Mouse (Mus musculus) heart, embryonic 15.5 days (tissue): ENCODE results near the gene Rbm20. TPM values are rescaled to one million over a fixed set of nuclear protein-coding genes. Genes with fewer than 3 reads are reported as not detected.

ENCODE experiments used
- ATAC-seq: fragments of 200-750 bp; cut with Nextera tagmentation; replicated peaks from 2 replicates; pipeline ENCODE4 v1.8.0; 2017; ENCODE audit warnings: low read depth, moderate TSS enrichment; ENCODE audit not compliant: insufficient number of reproducible peaks, insufficient read depth, low FRiP score
- H3K27ac ChIP-seq: fragments of 300-500 bp; sonication (generic); 2 replicates; pipeline ENCODE4 v1.5.1; 2015; ENCODE audit warnings: mild to moderate bottlenecking, inconsistent platforms
- H3K27me3 ChIP-seq: fragments of 300-500 bp; sonication (generic); 2 replicates; pipeline ENCODE4 v1.6.1; 2015; ENCODE audit warnings: inconsistent platforms
- H3K36me3 ChIP-seq: fragments of 300-500 bp; sonication (generic); 2 replicates; pipeline ENCODE4 v1.6.1; 2015; ENCODE audit warnings: mild to moderate bottlenecking, inconsistent platforms
- H3K4me1 ChIP-seq: fragments of 300-500 bp; sonication (generic); replicated peaks from 2 replicates; pipeline ENCODE4 v1.6.1; 2015; ENCODE audit warnings: inconsistent platforms
- H3K4me2 ChIP-seq: fragments of 300-500 bp; sonication (generic); 2 replicates; pipeline ENCODE4 v1.6.1; 2015; ENCODE audit warnings: inconsistent platforms, mild to moderate bottlenecking, moderate library complexity
- H3K4me3 ChIP-seq: fragments of 300-500 bp; sonication (generic); 2 replicates; pipeline ENCODE4 v1.5.1; 2015; ENCODE audit warnings: mild to moderate bottlenecking, inconsistent platforms
- H3K9ac ChIP-seq: fragments of 300-500 bp; sonication (generic); 2 replicates; pipeline ENCODE4 v1.6.1; 2015; ENCODE audit warnings: mild to moderate bottlenecking, inconsistent platforms
- H3K9me3 ChIP-seq: fragments of 300-500 bp; sonication (generic); replicated peaks from 2 replicates; pipeline ENCODE4 v1.6.1; 2016; ENCODE audit warnings: inconsistent platforms
- WGBS: fragments of 180-500 bp; shearing (Covaris S2); methylation state at CpG from one replicate; pipeline ENCODE4 v1.1.7; 2015; ENCODE audit warnings: mixed read lengths; 5-methylcytosine and 5-hydroxymethylcytosine counted together
- polyA plus RNA-seq: library from polyadenylated mRNA; unstranded; fragments of >200 nt; fragmentation: Nextera tagmentation; extraction: Ambion mirVana; gene quantifications from 2 replicates; pipeline ENCODE4 v1.2.1, GENCODE M21; 2015

Gene Rbm20
- polyA plus RNA-seq, 1 experiment from 2014 or later: 44.4 TPM

DNA sequence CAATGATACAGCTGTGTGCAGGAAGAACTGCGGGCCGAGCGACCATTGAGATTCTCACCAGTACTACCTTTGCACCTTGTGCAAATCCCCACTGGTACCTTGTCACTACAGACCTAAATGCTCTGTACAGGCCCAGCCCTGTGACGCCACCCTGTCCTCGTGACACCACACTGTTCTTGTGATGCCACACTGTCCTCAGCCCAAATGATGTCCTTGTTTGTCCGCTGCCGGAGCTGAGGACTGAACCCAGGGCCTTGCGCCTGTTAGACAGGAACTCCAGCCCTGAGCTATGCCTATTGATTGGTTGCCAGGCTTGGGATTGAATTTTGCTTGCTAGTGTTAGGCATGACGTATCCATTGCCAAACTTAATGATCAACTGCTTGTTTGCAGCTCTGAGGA is 40.3 kb downstream of the Rbm20 start:
- Histone ChIP-seq H3K27ac (peak overlapping the region; percentile 91), H3K9ac (no peak overlapping the region), H3K9me3 (no peaks in the 10 kb centered on the region), H3K27me3 (no peaks in the 10 kb centered on the region), H3K4me3 (no peak overlapping the region), H3K36me3 (peaks cover 5% of the 10 kb centered on the region; the same call in 1 of the 2 replicates), H3K4me2 (no peak overlapping the region), H3K4me1 (peaks cover 60% of the 10 kb centered on the region)
- WGBS: 86% methylated on average over 9 of the region's 9 CpGs
- no peak for ATAC-seq

GRCm38 (mm10) chr19:53722186-53722585 is 45.1 kb downstream of the Rbm20 start:
- H3K4me1 ChIP-seq: peaks cover 58% of the 10 kb centered on the region
- no peaks in the 10 kb centered on the region for H3K27me3 ChIP-seq
- H3K4me3 ChIP-seq: no peak overlapping the region
- H3K36me3 ChIP-seq: peaks cover 5% of the 10 kb centered on the region; the same call in 1 of the 2 replicates
- WGBS: 89% methylated on average over 5 of the region's 5 CpGs
- H3K27ac ChIP-seq: no peak overlapping the region
- H3K4me2 ChIP-seq: no peak overlapping the region
- H3K9me3 ChIP-seq: no peaks in the 10 kb centered on the region
- H3K9ac ChIP-seq: no peak overlapping the region
- no peak for ATAC-seq

GRCm38 (mm10) chr19:53724053-53724452 is 46.9 kb downstream of the Rbm20 start:
- no peak overlapping the region for H3K4me3 ChIP-seq
- no peak overlapping the region for H3K27ac ChIP-seq
- no peak overlapping the region for H3K4me2 ChIP-seq
- 77% methylated on average over 5 of the region's 5 CpGs for WGBS
- peaks cover 5% of the 10 kb centered on the region; the same call in 1 of the 2 replicates for H3K36me3 ChIP-seq
- H3K9me3 ChIP-seq: no peaks in the 10 kb centered on the region
- no peaks in the 10 kb centered on the region for H3K27me3 ChIP-seq
- ATAC-seq: no peak
- no peak overlapping the region for H3K9ac ChIP-seq
- peaks cover 60% of the 10 kb centered on the region for H3K4me1 ChIP-seq

DNA sequence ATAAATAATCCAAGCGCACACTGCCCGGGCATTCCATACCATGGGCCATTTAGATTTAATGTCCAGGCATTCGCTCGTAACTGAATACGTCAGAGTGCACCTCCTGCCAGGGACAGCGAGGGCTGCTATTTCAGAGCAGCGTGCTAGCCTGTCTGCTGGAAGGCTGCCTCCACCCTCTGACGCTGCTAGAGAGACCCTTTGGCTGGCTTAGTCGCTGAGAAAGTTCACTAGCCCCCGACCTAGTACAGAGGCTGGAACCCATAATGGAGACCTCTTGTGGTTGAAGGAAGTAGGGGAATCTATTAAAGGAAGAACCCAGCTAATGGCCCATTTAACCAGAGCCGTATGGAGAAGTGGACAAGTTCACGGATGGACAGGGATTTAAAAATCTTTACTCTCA is 49.2 kb downstream of the Rbm20 start:
- ATAC-seq: 0 out of 2 replicates have a peak, but pooled peaks have one; percentile 38
- Histone ChIP-seq H3K9ac (no peak overlapping the region), H3K27ac (peak overlapping the region; percentile 56), H3K4me1 (peaks cover 70% of the 10 kb centered on the region), H3K27me3 (no peaks in the 10 kb centered on the region), H3K4me3 (no peak overlapping the region), H3K9me3 (no peaks in the 10 kb centered on the region), H3K4me2 (peak overlapping the region; percentile 38), H3K36me3 (no peaks in the 10 kb centered on the region; the same call in 1 of the 2 replicates)
- 30% methylated on average over 12 of the region's 12 CpGs for WGBS

DNA sequence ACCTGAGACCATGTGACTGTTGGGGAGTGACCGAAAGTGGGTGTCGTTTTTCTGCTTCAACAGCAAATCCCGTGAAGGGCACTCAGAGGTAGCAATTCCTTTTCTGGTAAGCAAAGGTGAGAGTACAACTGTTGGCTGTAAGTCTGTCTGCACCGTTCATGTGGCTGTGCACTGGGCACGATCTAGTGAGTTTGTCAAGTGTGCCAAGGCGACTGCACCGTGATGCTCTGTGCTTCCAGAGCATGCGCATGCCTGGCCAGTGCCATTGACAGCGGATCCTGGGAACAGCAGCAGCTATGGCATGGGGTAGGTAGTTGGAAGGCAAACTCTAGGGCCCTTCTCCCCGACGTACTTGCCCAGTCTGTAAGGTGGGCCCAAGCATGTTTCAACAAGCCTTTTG is 49.6 kb downstream of the Rbm20 start:
- no peaks in the 10 kb centered on the region for H3K36me3 ChIP-seq
- no peaks in the 10 kb centered on the region for H3K9me3 ChIP-seq
- no peak overlapping the region for H3K4me2 ChIP-seq
- peak overlapping the region; percentile 56 for H3K27ac ChIP-seq
- no peaks in the 10 kb centered on the region for H3K27me3 ChIP-seq
- peaks cover 75% of the 10 kb centered on the region for H3K4me1 ChIP-seq
- no peak overlapping the region for H3K4me3 ChIP-seq
- ATAC-seq: no peak
- H3K9ac ChIP-seq: no peak overlapping the region
- WGBS: 70% methylated on average over 11 of the region's 11 CpGs

DNA sequence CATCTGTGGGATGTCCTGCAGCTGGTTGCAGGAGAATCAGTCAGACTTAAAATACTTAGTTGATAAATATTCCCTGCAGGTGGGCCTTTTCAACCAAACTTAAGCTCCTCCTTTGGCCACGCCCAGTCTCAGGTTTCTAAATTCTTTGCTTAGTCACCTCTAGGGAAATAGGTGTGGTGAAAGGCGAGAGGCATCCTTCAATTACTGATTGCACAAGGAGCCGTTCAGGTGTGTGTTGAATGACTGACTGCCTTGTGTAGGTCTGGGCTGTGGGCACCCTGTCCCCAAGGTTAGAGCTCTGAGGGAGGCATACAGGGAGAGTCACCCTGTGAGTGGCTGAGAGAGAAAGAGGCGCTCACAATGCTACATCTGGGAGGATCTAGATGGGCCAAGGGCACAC is 50.2 kb downstream of the Rbm20 start:
- Histone ChIP-seq H3K4me1 (peaks cover 80% of the 10 kb centered on the region), H3K27ac (peak overlapping the region; percentile 56), H3K9me3 (no peaks in the 10 kb centered on the region), H3K9ac (no peak overlapping the region), H3K27me3 (no peaks in the 10 kb centered on the region), H3K4me3 (no peak overlapping the region), H3K36me3 (no peaks in the 10 kb centered on the region), H3K4me2 (no peak overlapping the region)
- 64% methylated on average over 4 of the region's 4 CpGs for WGBS
- ATAC-seq: no peak

DNA sequence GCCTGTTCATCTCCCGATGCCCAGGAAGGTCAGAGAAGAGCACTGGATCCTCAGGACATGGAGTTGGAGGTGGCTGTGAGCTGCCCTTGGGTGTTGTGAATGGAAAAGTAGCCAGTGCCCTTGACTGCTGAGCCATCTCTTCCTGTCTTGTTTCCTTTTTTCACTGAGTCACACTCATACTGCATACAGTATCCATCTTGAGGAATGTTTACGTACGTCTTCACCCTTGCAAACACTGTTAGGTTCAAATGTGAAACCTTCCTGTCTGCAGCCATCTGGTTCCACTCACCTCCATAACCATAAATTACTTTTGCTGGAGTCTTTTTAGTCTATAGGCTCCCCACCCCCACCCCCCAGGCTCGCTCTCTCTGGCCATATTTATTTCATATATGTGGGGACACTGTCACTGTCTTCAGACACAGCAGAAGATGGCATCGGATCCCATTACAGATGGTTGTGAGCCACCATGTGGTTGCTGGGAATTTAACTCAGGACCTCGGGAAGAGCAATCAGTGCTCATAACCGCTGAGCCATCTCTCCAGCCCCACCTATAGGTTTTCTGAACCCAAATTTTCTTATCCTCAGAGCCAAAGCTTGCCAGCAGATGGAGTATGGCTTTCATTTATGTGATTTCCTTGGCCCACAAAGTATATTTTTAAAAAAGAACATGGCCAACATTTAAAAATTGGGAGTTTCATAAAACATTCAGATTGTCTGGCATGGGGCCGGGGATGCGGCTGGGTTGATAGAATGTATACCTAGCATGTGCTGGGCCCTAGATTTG is 51.0 kb downstream of the Rbm20 start:
- Histone ChIP-seq H3K9me3 (no peaks in the 10 kb centered on the region), H3K4me3 (no peak overlapping the region), H3K4me1 (peaks cover 77% of the 10 kb centered on the region), H3K27me3 (no peaks in the 10 kb centered on the region), H3K4me2 (no peak overlapping the region), H3K9ac (no peak overlapping the region), H3K27ac (peak overlapping the region; percentile 85), H3K36me3 (no peaks in the 10 kb centered on the region)
- 78% methylated on average over 9 of the region's 9 CpGs for WGBS
- ATAC-seq: no peak

DNA sequence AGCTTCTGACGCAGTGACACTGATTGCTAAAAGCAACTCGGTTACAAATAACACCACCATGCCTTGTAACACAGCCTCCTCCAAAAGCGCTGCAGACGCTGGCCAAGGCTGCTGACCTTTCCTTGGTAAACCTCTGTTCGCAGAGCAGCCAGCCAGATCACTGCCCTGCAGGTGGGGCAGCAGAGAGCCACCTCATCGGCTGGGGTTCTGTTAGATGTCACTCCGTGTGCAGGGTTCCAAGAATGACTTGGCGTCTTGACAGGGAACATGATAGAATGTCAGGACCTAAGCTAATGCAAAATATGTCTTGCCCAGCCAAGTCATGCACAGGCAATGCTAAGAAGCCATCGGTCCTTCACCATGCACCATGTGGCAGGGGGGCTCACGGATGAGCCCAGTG is 52.8 kb downstream of the Rbm20 start:
- 31% methylated on average over 10 of the region's 10 CpGs for WGBS
- Histone ChIP-seq H3K9ac (peak overlapping the region; percentile 39), H3K4me1 (peaks cover 72% of the 10 kb centered on the region), H3K36me3 (no peaks in the 10 kb centered on the region), H3K4me3 (no peak overlapping the region), H3K27ac (peak overlapping the region; percentile 85), H3K4me2 (peak overlapping the region; percentile 26; the same call in 1 of the 2 replicates), H3K27me3 (no peaks in the 10 kb centered on the region), H3K9me3 (no peaks in the 10 kb centered on the region)
- peak; percentile 32 for ATAC-seq

- no peak for ATAC-seq
- H3K9ac ChIP-seq: no peak overlapping the region
Observed at GRCm38 (mm10) chr19:53731761-53732201, 54.7 kb downstream of the Rbm20 start.

DNA sequence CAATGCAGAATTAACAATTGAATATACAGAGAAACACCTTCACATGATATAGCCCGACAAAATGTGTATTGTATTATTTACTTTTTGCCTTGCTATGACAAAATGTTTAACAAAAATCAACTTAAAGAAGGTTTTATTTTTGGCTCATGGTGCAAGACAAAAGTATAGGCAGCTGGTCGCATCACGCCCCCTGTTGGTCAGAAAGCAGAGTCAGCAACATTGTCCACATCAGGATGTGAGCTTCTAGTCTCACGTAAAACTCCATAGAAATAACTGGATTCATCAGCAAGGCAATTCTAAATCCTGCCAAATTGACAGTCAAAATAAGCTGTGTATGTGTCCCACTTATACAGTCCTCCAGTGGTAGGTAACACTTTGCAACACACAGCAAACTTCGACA is 57.7 kb downstream of the Rbm20 start:
- Histone ChIP-seq H3K36me3 (no peaks in the 10 kb centered on the region), H3K9ac (no peak overlapping the region), H3K27me3 (no peaks in the 10 kb centered on the region), H3K4me1 (peaks cover 48% of the 10 kb centered on the region), H3K27ac (no peak overlapping the region), H3K4me2 (no peak overlapping the region), H3K4me3 (no peak overlapping the region), H3K9me3 (no peaks in the 10 kb centered on the region)
- no peak for ATAC-seq
- 58% methylated on average over 5 of the region's 5 CpGs for WGBS

More at GRCm38 (mm10) chr19:53731761-53732201, 54.7 kb downstream of the Rbm20 start:
- Histone ChIP-seq H3K4me3 (no peak overlapping the region), H3K27me3 (no peaks in the 10 kb centered on the region), H3K9me3 (no peaks in the 10 kb centered on the region), H3K27ac (peak overlapping the region; percentile 59), H3K4me1 (peaks cover 59% of the 10 kb centered on the region), H3K4me2 (no peak overlapping the region), H3K36me3 (no peaks in the 10 kb centered on the region)
- WGBS: 28% methylated on average over 8 of the region's 8 CpGs

GRCm38 (mm10) chr19:53738701-53739131 is 61.6 kb downstream of the Rbm20 start:
- Histone ChIP-seq H3K4me2 (peak overlapping the region; percentile 21; the same call in 1 of the 2 replicates), H3K27me3 (no peaks in the 10 kb centered on the region), H3K36me3 (no peaks in the 10 kb centered on the region), H3K9me3 (no peaks in the 10 kb centered on the region), H3K27ac (peak overlapping the region; percentile 76), H3K4me1 (peaks cover 36% of the 10 kb centered on the region), H3K9ac (peak overlapping the region; percentile 7; the same call in 1 of the 2 replicates), H3K4me3 (no peak overlapping the region)
- peak; percentile 25; the same call in 1 of the 2 replicates for ATAC-seq
- 33% methylated on average over 6 of the region's 6 CpGs for WGBS
